Mouse (Mus musculus): ENCODE measurements around the gene Cadm3.

The Cadm3 gene

GRCm38 (mm10) chr1:173359590-173360290 is 7.8 kb downstream of the Cadm3 start:
- no peak for DNase-seq (ENCODE audit: low read depth, low spot score)

- DNase-seq (ENCODE audit: low read depth, low spot score): no peak
Observed at GRCm38 (mm10) chr1:173357799-173358198, 9.7 kb downstream of the Cadm3 start.

- no peak for DNase-seq (ENCODE audit: low read depth, low spot score)
Observed at GRCm38 (mm10) chr1:173356699-173357098, 10.8 kb downstream of the Cadm3 start.

- no peak for DNase-seq (ENCODE audit: low read depth, low spot score)
Observed at GRCm38 (mm10) chr1:173355107-173355846, 12.2 kb downstream of the Cadm3 start.

- no peak for DNase-seq (ENCODE audit: low read depth, low spot score)
Observed at GRCm38 (mm10) chr1:173350372-173350957, 17.0 kb downstream of the Cadm3 start, which contains the start of gene Aim2. Aim2 (plus strand) TSS chr1:173350879.

- DNase-seq (ENCODE audit: low read depth, low spot score): peak; percentile 73
Observed at GRCm38 (mm10) chr1:173349946-173350345, 17.5 kb downstream of the Cadm3 start.

GRCm38 (mm10) chr1:173349192-173349591 is 18.3 kb downstream of the Cadm3 start:
- no peak for DNase-seq (ENCODE audit: low read depth, low spot score)

- DNase-seq (ENCODE audit: low read depth, low spot score): no peak
Observed at GRCm38 (mm10) chr1:173348527-173348926, 19.0 kb downstream of the Cadm3 start.

GRCm38 (mm10) chr1:173345112-173345511 is 22.4 kb downstream of the Cadm3 start:
- no peak for DNase-seq (ENCODE audit: low read depth, low spot score)

- no peak for DNase-seq (ENCODE audit: low read depth, low spot score)
Observed at GRCm38 (mm10) chr1:173343934-173344333, 23.6 kb downstream of the Cadm3 start.

GRCm38 (mm10) chr1:173342425-173342824 is 25.1 kb downstream of the Cadm3 start:
- DNase-seq (ENCODE audit: low read depth, low spot score): no peak

GRCm38 (mm10) chr1:173339543-173339942 is 28.0 kb downstream of the Cadm3 start:
- no peak for DNase-seq (ENCODE audit: low read depth, low spot score)

GRCm38 (mm10) chr1:173337008-173337407 is 30.5 kb downstream of the Cadm3 start:
- no peak for DNase-seq (ENCODE audit: low read depth, low spot score)

GRCm38 (mm10) chr1:173335903-173336302 is 31.6 kb downstream of the Cadm3 start:
- DNase-seq (ENCODE audit: low read depth, low spot score): no peak

- no peak for DNase-seq (ENCODE audit: low read depth, low spot score)
Observed at GRCm38 (mm10) chr1:173333312-173334253, 33.9 kb downstream of the Cadm3 start, which contains the start of gene Ackr1. Ackr1 (minus strand) TSS chr1:173333750.

- DNase-seq (ENCODE audit: low read depth, low spot score): no peak
Observed at GRCm38 (mm10) chr1:173332418-173332817, 35.1 kb downstream of the Cadm3 start.

- DNase-seq (ENCODE audit: low read depth, low spot score): no peak
Observed at GRCm38 (mm10) chr1:173329743-173330142, 37.8 kb downstream of the Cadm3 start.

- no peak for DNase-seq (ENCODE audit: low read depth, low spot score)
Observed at GRCm38 (mm10) chr1:173329185-173329584, 38.3 kb downstream of the Cadm3 start.

- no peak for DNase-seq (ENCODE audit: low read depth, low spot score)
Observed at GRCm38 (mm10) chr1:173328446-173328845, 39.0 kb downstream of the Cadm3 start.

GRCm38 (mm10) chr1:173326552-173326951 is 40.9 kb downstream of the Cadm3 start:
- no peak for DNase-seq (ENCODE audit: low read depth, low spot score)

- no peak for DNase-seq (ENCODE audit: low read depth, low spot score)
Observed at GRCm38 (mm10) chr1:173325395-173325794, 42.1 kb downstream of the Cadm3 start.
